Mouse (Mus musculus) hindbrain, embryonic 15.5 days (tissue): ENCODE measurements around the gene Tmem151b. TPM values are rescaled to one million over a fixed set of nuclear protein-coding genes. Genes with fewer than 3 reads are reported as not detected.

Source experiments
- ATAC-seq: fragments of 200-750 bp; cut with Nextera tagmentation; 2 replicates; pipeline ENCODE4 v1.8.0; 2017; ENCODE audit warnings: low read depth, moderate number of reproducible peaks, moderate TSS enrichment; ENCODE audit not compliant: low FRiP score
- H3K27ac ChIP-seq: fragments of 300-500 bp; sonication (generic); replicated peaks from 2 replicates; pipeline ENCODE4 v1.5.1; 2015; ENCODE audit warnings: mild to moderate bottlenecking, inconsistent platforms
- H3K27me3 ChIP-seq: fragments of 300-500 bp; sonication (generic); 2 replicates; pipeline ENCODE4 v1.6.1; 2015; ENCODE audit warnings: control low read depth, inconsistent platforms
- H3K36me3 ChIP-seq: fragments of 300-500 bp; sonication (generic); 2 replicates; pipeline ENCODE4 v1.6.1; 2015; ENCODE audit warnings: control low read depth, inconsistent platforms
- H3K4me1 ChIP-seq: fragments of 300-500 bp; sonication (generic); replicated peaks from 2 replicates; pipeline ENCODE4 v1.6.1; 2015; ENCODE audit warnings: control low read depth, inconsistent platforms
- H3K4me2 ChIP-seq: fragments of 300-500 bp; sonication (generic); 2 replicates; pipeline ENCODE4 v1.6.1; 2015; ENCODE audit warnings: moderate library complexity, mild to moderate bottlenecking, inconsistent platforms
- H3K4me3 ChIP-seq: fragments of 300-500 bp; sonication (generic); 2 replicates; pipeline ENCODE4 v1.5.1; 2015; ENCODE audit warnings: mild to moderate bottlenecking, inconsistent platforms
- H3K9ac ChIP-seq: fragments of 300-500 bp; sonication (generic); 2 replicates; pipeline ENCODE4 v1.6.1; 2015; ENCODE audit warnings: inconsistent platforms
- H3K9me3 ChIP-seq: fragments of 300-500 bp; sonication (generic); 2 replicates; pipeline ENCODE4 v1.6.1; 2016; ENCODE audit warnings: control low read depth, inconsistent platforms
- WGBS: fragments of 180-500 bp; shearing (Covaris S2); methylation state at CpG from one replicate; pipeline ENCODE4 v1.1.7; 2015; 5-methylcytosine and 5-hydroxymethylcytosine counted together
- polyA plus RNA-seq: library from polyadenylated mRNA; unstranded; fragments of >200 nt; fragmentation: Nextera tagmentation; extraction: Ambion mirVana; gene quantifications from 2 replicates; pipeline ENCODE4 v1.2.1, GENCODE M21; 2015

Gene Tmem151b
- polyA plus RNA-seq, 1 experiment from 2014 or later = 31.9 TPM

DNA sequence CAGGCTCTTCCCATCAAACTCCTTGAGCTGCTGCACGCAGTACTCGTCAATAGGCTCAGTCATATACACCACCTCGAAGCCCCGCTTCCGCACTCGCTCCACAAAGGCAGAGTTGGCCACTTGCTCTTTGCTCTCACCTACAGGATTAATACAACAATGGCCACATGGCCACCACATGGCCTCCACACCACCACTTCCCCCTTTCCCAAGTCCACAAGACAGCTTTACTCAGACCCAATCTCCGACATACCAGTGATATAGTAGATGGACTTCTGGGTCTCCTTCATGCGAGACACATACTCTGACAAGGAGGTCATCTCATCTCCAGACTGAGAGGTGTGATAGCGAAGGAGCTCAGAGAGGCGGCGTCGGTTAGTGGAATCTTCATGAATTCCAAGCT is 19.5 kb upstream of the Tmem151b start:
- H3K4me1 ChIP-seq = peaks cover 67% of the 10 kb centered on the region
- H3K27ac ChIP-seq = no peak overlapping the region
- H3K9me3 ChIP-seq = no peaks in the 10 kb centered on the region
- no peak overlapping the region for H3K4me3 ChIP-seq
- peaks cover 57% of the 10 kb centered on the region for H3K36me3 ChIP-seq
- no peak overlapping the region for H3K9ac ChIP-seq
- no peak overlapping the region for H3K4me2 ChIP-seq
- WGBS = 89% methylated on average over 12 of the region's 12 CpGs
- no peaks in the 10 kb centered on the region for H3K27me3 ChIP-seq
- ATAC-seq = no peak

DNA sequence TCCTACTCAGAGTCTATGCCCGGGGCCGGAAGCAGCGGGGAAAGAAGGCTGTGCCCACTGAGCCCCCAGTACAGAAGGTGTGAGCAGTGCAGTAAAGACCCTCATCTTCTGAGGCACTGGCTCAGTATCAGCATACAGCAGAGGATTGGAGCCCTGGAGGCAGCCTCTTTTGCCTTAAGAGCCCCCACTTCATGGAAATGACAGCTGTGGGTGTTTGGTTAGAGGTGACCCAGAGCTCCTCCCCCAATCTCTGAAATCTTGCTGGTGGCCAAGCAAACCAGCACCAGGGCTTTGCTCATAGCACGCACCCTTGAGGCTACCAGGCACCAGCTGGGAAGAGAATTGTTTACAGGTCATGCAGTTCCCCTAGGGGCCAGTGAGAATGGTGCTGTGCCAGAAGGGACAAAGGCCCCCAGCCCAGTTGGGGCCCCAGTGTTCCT is 17.7 kb upstream of the Tmem151b start:
- WGBS = 29% methylated on average over 4 of the region's 4 CpGs

DNA sequence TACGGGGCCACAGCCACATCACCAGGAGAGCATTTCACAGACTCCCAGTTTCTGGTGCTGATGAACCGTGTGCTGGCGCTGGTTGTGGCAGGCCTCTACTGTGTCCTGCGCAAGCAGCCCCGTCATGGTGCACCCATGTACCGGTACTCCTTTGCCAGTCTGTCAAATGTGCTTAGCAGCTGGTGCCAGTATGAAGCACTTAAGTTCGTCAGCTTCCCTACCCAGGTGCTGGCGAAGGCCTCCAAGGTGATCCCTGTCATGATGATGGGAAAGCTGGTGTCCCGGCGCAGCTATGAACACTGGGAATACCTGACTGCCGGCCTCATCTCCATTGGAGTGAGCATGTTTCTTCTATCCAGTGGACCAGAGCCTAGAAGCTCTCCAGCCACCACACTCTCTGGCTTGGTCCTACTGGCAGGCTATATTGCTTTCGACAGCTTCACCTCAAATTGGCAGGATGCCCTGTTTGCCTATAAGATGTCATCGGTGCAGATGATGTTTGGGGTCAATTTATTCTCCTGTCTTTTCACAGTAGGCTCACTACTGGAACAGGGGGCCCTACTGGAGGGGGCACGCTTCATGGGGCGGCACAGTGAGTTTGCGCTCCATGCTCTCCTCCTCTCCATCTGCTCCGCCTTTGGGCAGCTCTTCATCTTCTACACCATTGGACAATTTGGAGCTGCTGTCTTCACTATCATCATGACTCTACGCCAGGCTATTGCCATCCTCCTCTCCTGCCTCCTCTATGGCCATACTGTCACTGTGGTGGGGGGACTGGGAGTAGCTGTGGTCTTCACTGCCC is 17.1 kb upstream of the Tmem151b start:
- 64% methylated on average over 18 of the region's 18 CpGs for WGBS
- H3K4me2 ChIP-seq = no peak overlapping the region
- no peak overlapping the region; the same call in 1 of the 2 replicates for H3K27ac ChIP-seq
- no peak for ATAC-seq
- no peaks in the 10 kb centered on the region for H3K27me3 ChIP-seq
- peaks cover 55% of the 10 kb centered on the region for H3K36me3 ChIP-seq
- H3K4me1 ChIP-seq = peaks cover 62% of the 10 kb centered on the region
- no peak overlapping the region for H3K4me3 ChIP-seq
- no peaks in the 10 kb centered on the region for H3K9me3 ChIP-seq
- no peak overlapping the region for H3K9ac ChIP-seq

More for the DNA sequence above, 17.7 kb upstream of the Tmem151b start:
- Histone ChIP-seq H3K9ac (no peak overlapping the region), H3K9me3 (no peaks in the 10 kb centered on the region), H3K4me1 (peaks cover 67% of the 10 kb centered on the region), H3K4me3 (no peak overlapping the region), H3K4me2 (no peak overlapping the region), H3K36me3 (peaks cover 57% of the 10 kb centered on the region), H3K27me3 (no peaks in the 10 kb centered on the region), H3K27ac (no peak overlapping the region; the same call in 1 of the 2 replicates)
- ATAC-seq = no peak

DNA sequence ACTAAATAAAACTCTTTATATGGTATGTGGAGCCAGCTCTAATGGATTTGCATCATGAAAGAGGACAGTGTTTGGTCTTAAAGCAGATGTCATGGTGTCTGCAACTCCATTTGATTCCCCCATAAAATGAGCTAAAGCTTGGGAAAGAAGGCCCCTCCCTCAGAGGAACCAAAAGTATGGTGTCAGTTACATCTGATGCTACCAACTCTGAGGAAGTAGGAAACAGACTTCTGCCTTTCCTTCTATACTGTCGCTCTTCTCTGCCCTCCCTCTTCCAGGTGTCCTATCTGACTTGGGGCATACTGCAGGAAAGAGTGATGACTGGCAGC is 16.5 kb upstream of the Tmem151b start:
- Histone ChIP-seq H3K9ac (no peak overlapping the region), H3K4me1 (peaks cover 57% of the 10 kb centered on the region), H3K36me3 (peaks cover 49% of the 10 kb centered on the region), H3K4me3 (no peak overlapping the region), H3K27me3 (no peaks in the 10 kb centered on the region), H3K4me2 (no peak overlapping the region), H3K9me3 (no peaks in the 10 kb centered on the region), H3K27ac (no peak overlapping the region)
- WGBS = 80% methylated on average over 1 of the region's 1 CpGs
- no peak for ATAC-seq

DNA sequence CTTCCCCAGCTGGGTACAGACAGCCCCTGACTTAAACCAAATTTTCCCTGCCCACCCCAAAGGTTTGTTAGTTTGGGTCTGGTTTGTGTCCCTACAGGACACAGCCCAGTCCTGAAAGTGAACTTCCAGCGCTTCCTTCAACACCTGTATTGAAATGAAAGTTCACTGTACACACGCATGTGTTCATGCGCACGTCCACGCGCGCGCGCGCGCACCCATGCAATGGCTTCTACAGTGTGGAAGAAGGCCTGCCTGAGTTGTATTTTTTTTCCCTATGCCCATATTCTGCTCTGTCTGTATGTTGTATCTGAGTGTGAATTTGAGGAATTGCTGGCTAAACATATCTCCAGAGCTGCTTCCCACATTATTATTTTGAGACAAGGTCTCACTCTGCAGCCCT is 15.6 kb upstream of the Tmem151b start:
- Histone ChIP-seq H3K4me1 (peaks cover 48% of the 10 kb centered on the region), H3K4me2 (peak overlapping the region; percentile 80), H3K27me3 (no peaks in the 10 kb centered on the region), H3K27ac (peak overlapping the region; percentile 87; the same call in 1 of the 2 replicates), H3K4me3 (peak overlapping the region; percentile 68), H3K9ac (peak overlapping the region; percentile 87), H3K36me3 (peaks cover 40% of the 10 kb centered on the region), H3K9me3 (no peaks in the 10 kb centered on the region)
- 98% methylated on average over 11 of the region's 11 CpGs for WGBS
- ATAC-seq = no peak

DNA sequence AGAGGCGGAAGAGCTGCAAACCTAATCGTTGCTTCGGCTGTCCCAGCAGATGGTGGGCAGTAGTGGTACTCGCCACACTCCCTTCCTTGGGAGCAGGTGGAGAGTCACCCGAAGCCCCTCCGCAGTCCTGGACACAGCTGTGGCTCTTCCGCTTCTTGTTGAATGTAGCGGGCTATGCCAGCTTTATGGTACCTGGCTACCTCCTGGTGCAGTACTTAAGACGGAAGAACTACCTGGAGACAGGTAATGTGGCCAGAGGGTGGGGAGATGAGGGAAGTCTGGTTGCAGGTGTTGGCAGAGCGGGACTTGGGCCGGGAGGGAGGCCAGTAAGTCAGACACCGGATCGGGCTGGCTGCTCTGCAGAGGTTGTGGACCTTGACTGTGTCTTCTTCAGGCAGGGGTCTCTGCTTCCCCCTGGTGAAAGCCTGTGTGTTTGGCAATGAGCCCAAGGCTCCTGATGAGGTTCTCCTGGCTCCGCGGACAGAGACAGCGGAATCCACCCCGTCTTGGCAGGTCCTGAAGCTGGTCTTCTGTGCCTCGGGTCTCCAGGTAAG is 15.1 kb upstream of the Tmem151b start:
- H3K4me2 ChIP-seq = peak overlapping the region; percentile 80
- peak overlapping the region; percentile 87 for H3K9ac ChIP-seq
- no peak for ATAC-seq
- H3K36me3 ChIP-seq = peaks cover 35% of the 10 kb centered on the region
- H3K4me3 ChIP-seq = peak overlapping the region; percentile 68
- H3K4me1 ChIP-seq = peaks cover 43% of the 10 kb centered on the region
- H3K27me3 ChIP-seq = no peaks in the 10 kb centered on the region
- H3K9me3 ChIP-seq = no peaks in the 10 kb centered on the region
- peak overlapping the region; percentile 87 for H3K27ac ChIP-seq
- 11% methylated on average over 18 of the region's 18 CpGs for WGBS

DNA sequence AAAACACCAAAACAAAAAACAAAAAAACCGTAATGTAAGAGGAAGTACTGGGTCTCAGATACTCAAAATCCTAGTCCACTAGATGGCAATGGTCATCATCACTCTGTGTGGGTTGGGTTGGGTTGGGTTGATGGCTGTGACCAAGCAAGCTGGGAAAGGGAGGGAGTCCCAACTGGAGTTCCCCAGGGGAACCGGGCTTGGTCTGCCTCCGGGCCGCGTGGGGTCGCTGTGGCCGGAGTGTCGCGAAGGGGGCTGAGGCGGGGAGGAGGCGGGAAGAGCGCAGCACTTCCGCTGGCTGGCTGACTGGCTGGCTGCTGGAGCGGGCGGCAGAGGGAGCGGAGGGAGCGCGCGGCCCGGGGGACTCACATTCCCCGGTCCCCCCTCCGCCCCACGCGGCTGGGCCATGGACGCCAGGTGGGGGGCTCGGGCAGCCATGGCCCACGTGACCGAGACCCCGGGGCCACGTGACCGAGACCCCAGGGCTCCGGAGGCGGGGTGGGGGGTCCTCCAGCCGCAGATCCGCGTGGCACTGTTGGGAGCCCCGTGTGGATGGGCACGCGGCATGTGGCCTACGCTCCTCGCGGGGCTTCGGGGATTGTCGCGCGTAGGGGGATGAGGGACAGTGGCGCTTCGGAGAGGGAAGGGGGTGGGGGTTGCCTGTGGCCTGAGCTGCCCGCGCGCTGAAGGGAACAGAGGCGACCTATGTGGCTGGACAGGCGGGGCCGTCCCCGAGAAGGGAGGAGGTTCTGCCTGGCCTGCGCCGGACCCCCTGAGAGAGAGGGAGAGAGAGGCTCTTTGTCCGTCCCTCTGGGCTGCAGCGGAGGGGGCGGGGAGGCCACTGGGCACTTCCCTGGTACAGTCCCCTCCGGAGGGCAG is 14.4 kb upstream of the Tmem151b start, which contains the start of gene Slc35b2:
Gene Slc35b2 (plus strand): TSS at position 220 of the 876 bp plus-strand sequence.
- WGBS = under 1% methylated on average over 53 of the region's 61 CpGs

DNA sequence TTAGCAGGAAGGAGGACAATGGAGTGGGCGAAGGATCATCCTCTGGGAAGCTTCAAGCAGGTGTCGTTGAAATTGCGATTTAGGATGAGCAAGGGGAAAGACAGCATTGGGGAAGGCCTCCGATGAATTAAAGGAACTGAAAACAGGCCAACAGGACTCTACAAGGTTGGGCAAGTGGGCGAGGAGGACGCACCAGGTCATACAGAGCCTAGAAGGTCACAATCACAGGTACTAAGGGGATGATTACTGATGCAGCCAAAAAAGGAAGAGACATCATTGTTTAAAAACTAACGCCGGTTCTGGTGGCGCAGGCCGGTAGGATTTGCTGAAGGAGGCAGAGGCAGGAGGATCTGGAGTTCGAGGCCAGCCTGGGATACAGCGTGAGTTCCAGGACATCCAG is 13.7 kb upstream of the Tmem151b start:
- 80% methylated on average over 12 of the region's 12 CpGs for WGBS
- H3K4me2 ChIP-seq = peak overlapping the region; percentile 80; the same call in 1 of the 2 replicates
- H3K9ac ChIP-seq = no peak overlapping the region
- ATAC-seq = no peak
- H3K4me3 ChIP-seq = no peak overlapping the region; the same call in 1 of the 2 replicates
- no peaks in the 10 kb centered on the region for H3K27me3 ChIP-seq
- peaks cover 34% of the 10 kb centered on the region for H3K4me1 ChIP-seq
- no peaks in the 10 kb centered on the region for H3K9me3 ChIP-seq
- peaks cover 22% of the 10 kb centered on the region for H3K36me3 ChIP-seq
- H3K27ac ChIP-seq = no peak overlapping the region

More for the DNA sequence above, 14.4 kb upstream of the Tmem151b start, which contains the start of gene Slc35b2:
- peak within 1 kb of the TSS; percentile 68 for H3K4me3 ChIP-seq
- peak within 1 kb of the TSS; percentile 87 for H3K27ac ChIP-seq
- peak within 1 kb of the TSS; percentile 87 for H3K9ac ChIP-seq
- H3K4me2 ChIP-seq = peak within 1 kb of the TSS; percentile 80
- no peaks in the 10 kb centered on the region for H3K27me3 ChIP-seq
- H3K4me1 ChIP-seq = peaks cover 38% of the 10 kb centered on the region
- peaks cover 28% of the 10 kb centered on the region for H3K36me3 ChIP-seq
- H3K9me3 ChIP-seq = no peaks in the 10 kb centered on the region
- ATAC-seq = peak; percentile 88

DNA sequence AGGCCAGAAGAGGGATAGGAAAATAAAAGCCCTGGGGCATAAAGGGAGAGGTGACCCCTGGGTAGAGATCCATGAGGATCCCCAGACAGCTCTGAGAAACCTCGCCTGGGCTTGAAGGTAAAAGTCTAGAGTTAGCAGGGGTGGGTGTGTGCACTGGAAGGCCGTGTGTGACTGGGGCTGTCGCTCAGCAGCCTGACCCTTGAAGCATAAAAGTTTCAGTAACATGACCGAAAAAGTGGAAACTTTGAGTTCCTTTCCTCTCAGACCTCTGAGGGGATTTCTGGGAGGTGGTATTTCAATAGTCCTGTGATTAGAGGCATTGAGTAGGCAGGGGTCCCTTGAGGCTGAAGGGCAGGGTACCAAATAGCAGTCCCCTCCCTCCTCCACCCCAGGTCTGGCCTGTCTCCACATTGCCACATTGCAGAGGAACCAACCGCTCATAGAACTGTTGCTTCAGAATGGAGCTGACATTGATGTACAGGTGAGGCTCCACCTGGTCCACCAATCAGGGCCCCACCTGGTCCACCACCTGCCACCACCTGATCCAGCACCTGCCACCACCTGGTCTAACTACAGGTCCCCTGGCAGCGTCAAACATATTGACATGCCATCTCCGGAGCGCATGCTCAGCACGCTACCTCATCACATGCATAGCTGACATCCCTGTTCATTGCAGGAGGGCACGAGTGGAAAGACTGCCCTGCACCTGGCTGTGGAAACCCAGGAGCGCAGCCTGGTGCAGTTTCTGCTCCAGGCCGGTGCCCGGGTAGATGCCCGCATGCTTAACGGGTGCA is 10.5 kb upstream of the Tmem151b start:
- 90% methylated on average over 15 of the region's 15 CpGs for WGBS
- no peaks in the 10 kb centered on the region for H3K9me3 ChIP-seq
- H3K4me3 ChIP-seq = no peak overlapping the region
- H3K4me1 ChIP-seq = peaks cover 20% of the 10 kb centered on the region
- no peaks in the 10 kb centered on the region for H3K36me3 ChIP-seq
- no peak overlapping the region for H3K4me2 ChIP-seq
- H3K27me3 ChIP-seq = peaks cover 9% of the 10 kb centered on the region
- no peak overlapping the region for H3K27ac ChIP-seq
- no peak for ATAC-seq
- no peak overlapping the region for H3K9ac ChIP-seq

DNA sequence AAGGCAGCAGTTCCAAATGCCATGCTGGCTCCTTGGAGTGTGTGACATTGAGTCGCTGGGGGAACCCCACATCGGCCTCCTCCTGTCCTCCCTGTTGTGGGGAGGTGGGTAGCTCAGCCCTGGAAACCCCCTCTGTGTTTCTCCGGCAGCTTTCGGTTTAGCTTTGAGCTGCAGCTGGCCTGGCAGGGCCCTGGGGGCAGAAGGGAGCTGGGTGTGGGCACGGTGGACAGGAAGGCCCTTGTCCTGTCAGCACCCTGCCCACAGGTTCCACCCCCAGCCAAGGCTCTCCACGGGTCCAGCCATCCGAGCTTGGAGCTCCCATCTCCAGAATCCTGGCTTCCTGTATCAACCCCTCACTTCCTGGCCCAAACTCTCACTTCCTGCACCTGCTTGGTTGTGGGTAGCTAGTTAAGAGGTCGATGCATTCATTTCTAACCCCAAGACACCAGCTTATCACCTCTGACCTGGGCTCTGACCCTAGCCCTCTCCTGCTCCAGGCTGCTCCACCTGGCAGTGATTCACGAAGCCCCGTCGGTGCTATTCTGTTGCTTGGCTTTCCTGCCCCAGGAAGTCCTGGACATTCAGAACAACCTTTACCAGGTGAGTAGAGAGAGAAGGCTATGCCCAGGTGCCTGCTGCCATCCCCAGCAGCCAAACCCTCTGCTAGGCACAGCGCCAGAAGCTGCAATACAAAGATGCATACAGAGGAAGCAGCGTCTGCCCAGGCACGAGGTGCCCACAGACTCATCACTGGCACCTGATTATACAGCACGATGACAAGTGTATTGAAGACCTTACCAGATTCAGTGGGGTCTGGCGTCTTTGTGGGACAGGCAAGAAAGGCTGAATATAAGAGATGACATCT is 8.8 kb upstream of the Tmem151b start:
- no peak for ATAC-seq
- no peaks in the 10 kb centered on the region for H3K9me3 ChIP-seq
- no peak overlapping the region for H3K4me3 ChIP-seq
- H3K4me2 ChIP-seq = no peak overlapping the region
- WGBS = 73% methylated on average over 16 of the region's 16 CpGs
- no peak overlapping the region for H3K27ac ChIP-seq
- H3K36me3 ChIP-seq = no peaks in the 10 kb centered on the region
- H3K27me3 ChIP-seq = peaks cover 11% of the 10 kb centered on the region
- no peak overlapping the region for H3K9ac ChIP-seq
- peaks cover 15% of the 10 kb centered on the region for H3K4me1 ChIP-seq
